Mouse (Mus musculus) adrenal gland, postnatal 36 days (tissue): ENCODE measurements at regions not wholly inside any gene's neighbourhood (a gene's known extent, or its start where the extent isn't known, plus 50 kb on each side); places are given as distances from the start of the nearest gene placed in this dataset.

Experiments
- DNase-seq, 2 experiments: peaks; one replicate each; pipeline ENCODE4 v3.0.0; 2021; ENCODE audit warnings: mixed read lengths in 1 of 2

GRCm38 (mm10) chr5:116766261-116766660 lies 174.6 kb upstream of the Srrm4 start:
- DNase-seq, result no peak

- DNase-seq, result no peak
Measured at GRCm38 (mm10) chr5:116761323-116761722, 169.7 kb upstream of the Srrm4 start.

- no peak for DNase-seq
Measured at GRCm38 (mm10) chr5:116758687-116759086, 167.1 kb upstream of the Srrm4 start.

GRCm38 (mm10) chr5:116752941-116753340 lies 161.3 kb upstream of the Srrm4 start:
- DNase-seq, result no peak

GRCm38 (mm10) chr5:116752096-116752495 lies 160.5 kb upstream of the Srrm4 start:
- no peak for DNase-seq

- DNase-seq, result no peak
Measured at GRCm38 (mm10) chr5:116745776-116746175, 154.2 kb upstream of the Srrm4 start.

GRCm38 (mm10) chr5:116744389-116744788 lies 152.8 kb upstream of the Srrm4 start:
- peak; percentile 82 to 87 for DNase-seq

GRCm38 (mm10) chr5:116735622-116736021 lies 144.0 kb upstream of the Srrm4 start:
- no peak for DNase-seq

GRCm38 (mm10) chr5:116731509-116731908 lies 139.9 kb upstream of the Srrm4 start:
- no peak for DNase-seq

- DNase-seq, result no peak
Measured at GRCm38 (mm10) chr5:116719200-116719599, 127.6 kb upstream of the Srrm4 start.

GRCm38 (mm10) chr5:116714256-116714655 lies 122.6 kb upstream of the Srrm4 start:
- peak; percentile 4 to 31 for DNase-seq

GRCm38 (mm10) chr5:116712056-116712455 lies 120.4 kb upstream of the Srrm4 start:
- DNase-seq, result no peak

- DNase-seq, result no peak
Measured at GRCm38 (mm10) chr5:116708505-116708904, 116.9 kb upstream of the Srrm4 start.

GRCm38 (mm10) chr5:116662466-116662865 lies 70.8 kb upstream of the Srrm4 start:
- no peak for DNase-seq

- no peak for DNase-seq
Measured at GRCm38 (mm10) chr5:116661851-116662250, 70.2 kb upstream of the Srrm4 start.

- DNase-seq, result peak; percentile 6 to 22
Measured at GRCm38 (mm10) chr5:116654486-116655420, 63.1 kb upstream of the Srrm4 start.
